Mouse (Mus musculus) NIH3T3 (cell line): ENCODE data around the gene Kcnip3.

Source experiments
- DNase-seq: peaks from one replicate; pipeline ENCODE4 v3.0.0-alpha.2; 2012; ENCODE audit warnings: low read depth

The Kcnip3 gene

DNA sequence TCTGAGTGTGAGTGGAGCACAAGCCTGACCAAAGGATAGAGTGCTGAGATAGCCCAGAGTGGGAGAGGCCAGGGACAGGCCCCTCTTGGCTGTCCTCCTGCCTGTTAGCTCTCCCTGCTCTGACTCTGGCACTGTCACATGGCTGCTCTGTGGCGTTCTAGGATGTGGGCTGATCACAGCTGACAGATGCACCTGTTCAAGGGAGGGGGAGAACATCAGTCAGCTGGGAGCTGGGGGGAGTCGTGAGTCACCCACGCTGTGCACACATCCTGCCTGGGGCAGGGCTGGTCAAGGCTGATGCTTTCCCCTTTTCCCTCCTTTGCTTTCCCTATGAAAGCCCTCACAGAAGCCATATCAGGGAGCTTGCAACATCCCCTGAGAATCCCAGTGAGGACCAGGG is 3.6 kb downstream of the Kcnip3 start:
- DNase-seq: no peak

- DNase-seq: no peak
Observed at GRCm38 (mm10) chr2:127517081-127517480, 4.8 kb downstream of the Kcnip3 start.

GRCm38 (mm10) chr2:127514380-127515124 is 7.3 kb downstream of the Kcnip3 start:
- DNase-seq: no peak

- DNase-seq: no peak
Observed at GRCm38 (mm10) chr2:127513244-127513643, 8.7 kb downstream of the Kcnip3 start.

DNA sequence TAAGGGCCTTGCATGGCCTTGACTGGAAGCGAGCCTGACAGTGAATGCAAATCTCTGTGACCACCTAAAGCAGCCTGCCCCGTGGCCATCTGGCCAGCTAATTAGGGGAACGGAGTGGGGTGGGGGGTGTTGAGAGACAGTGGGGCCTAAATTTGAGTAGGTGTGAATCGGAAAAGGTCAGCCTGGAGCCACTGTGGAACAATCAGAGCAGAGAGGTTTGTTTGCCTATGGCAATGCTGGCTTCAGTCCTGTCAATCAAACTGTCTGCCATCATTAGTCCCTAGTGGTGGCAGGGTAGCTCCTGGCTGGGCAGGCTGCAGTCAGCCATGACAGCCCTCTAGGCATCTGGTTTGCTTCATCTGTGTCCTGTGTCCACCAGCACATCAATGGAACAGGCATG is 10.5 kb downstream of the Kcnip3 start:
- no peak for DNase-seq

GRCm38 (mm10) chr2:127507967-127508660 is 13.8 kb downstream of the Kcnip3 start:
- no peak for DNase-seq

DNA sequence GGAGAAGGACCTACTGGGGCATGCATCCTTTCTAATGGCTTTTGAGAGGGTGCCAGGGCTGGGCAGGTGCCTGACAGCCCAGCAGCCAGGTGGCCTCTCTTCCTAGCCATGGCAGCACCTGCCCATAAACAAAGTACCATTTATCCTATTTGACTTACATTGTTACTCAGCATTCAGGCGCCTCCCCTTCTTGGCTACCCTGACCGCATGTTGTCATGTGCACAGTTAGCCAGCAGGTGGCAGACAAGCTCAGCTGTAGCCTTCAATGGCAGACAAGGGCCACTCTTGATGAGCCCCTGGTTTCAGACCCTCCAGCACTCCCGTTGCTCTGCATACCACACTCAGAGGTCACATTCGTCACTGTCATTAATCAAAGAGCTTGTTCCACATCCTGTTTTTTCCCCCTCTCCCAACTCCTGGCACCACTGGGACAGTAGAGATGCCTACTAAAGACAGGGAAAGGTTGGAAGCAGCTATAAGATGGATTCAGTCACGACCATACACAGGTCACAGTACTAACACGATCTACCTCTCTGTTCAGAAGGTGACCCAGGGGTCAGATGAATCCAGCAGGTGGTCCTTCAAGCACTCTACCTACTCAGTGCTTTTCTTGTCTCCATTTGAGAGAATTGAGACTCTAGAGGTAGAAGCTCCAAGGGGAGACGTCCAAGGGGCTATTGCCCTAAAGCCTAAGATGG is 14.7 kb downstream of the Kcnip3 start:
- DNase-seq: peak; percentile 87

DNA sequence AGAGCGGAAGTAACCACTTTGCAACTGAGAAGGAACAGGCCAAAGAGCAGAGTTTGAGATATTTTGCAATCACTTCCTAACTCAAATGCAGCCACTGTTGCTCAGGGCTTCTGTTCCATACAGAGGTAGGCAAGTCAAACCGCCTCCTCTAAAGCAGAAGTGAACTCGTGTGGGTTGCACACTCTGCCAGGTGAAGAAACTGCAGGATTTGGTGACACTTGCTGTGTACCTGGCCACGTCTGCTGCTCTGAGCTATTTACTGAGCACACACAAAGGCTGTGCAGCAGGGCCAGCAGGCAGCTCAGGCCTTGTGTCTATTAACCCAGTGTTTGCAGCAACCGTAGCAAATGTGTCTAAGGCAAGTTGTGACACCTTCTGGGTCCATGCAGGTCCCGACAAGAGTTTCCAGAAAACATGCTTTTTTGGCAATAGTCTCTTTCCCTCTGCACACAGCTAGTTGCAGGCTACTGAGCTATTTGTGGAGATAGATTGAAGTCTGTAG is 15.7 kb downstream of the Kcnip3 start:
- DNase-seq: no peak

GRCm38 (mm10) chr2:127505196-127505595 is 16.7 kb downstream of the Kcnip3 start:
- no peak for DNase-seq

DNA sequence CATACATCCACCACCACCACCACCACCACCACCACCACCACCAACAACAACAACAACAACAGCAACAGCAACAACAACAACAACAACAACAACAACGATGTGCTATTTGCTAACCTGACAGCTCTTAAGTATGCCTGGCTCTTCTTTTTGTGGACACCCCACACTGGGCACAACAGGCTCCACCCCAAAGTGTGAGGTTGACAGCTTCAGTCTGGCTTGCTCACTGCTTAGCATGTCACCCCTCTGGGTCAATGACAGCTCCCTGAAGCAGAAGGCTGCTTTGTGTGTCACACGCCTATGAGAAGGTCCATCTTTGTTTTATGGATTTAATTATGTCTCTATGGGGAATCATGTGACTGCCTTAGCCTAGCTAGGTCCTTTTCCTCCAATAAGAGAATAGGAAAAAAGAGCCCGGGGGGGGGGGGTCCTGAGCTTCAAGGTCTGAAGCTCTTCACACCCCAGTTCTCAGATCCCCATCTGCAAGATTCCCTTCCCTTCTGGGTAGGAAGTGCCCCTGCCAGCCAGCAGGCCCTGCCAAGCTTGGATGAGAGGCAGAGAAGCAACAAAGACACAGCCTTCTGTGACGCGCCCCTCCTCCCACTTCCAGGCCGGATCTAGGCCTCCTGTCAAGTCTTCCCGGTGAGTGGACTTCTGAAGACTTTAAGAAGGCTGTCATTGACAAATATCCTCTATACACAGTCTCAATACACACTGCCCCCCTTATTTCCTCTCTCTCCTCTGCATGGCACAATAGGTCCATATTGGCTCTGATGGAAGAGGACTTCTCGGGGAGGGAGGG is 17.9 kb downstream of the Kcnip3 start:
- DNase-seq: no peak

- DNase-seq: peak; percentile 68
Observed at GRCm38 (mm10) chr2:127501061-127501460, 20.8 kb downstream of the Kcnip3 start.

DNA sequence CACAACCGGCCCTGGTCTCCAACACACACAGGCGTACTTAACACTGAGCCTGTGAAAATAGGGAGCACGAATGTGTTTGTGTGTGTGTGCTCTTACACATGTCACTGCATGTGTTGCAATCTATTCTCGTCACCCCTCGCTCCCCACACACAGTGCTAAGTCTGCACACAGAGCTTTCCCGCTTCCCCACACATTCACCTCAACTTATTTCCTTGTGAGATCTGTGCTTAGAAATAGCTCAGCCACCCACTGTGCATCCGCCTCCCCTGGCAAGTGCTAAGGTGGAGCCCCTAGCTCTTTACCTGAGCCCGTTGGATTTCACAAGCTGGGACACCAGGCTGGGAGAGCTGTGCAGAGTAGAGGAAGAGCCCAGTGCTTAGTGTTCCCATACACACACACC is 23.1 kb downstream of the Kcnip3 start:
- no peak for DNase-seq

- no peak for DNase-seq
Observed at GRCm38 (mm10) chr2:127496321-127496720, 25.6 kb downstream of the Kcnip3 start.

- peak; percentile 27 for DNase-seq
Observed at GRCm38 (mm10) chr2:127484476-127485170, 37.3 kb downstream of the Kcnip3 start.

- no peak for DNase-seq
Observed at GRCm38 (mm10) chr2:127483001-127483400, 38.9 kb downstream of the Kcnip3 start.

DNA sequence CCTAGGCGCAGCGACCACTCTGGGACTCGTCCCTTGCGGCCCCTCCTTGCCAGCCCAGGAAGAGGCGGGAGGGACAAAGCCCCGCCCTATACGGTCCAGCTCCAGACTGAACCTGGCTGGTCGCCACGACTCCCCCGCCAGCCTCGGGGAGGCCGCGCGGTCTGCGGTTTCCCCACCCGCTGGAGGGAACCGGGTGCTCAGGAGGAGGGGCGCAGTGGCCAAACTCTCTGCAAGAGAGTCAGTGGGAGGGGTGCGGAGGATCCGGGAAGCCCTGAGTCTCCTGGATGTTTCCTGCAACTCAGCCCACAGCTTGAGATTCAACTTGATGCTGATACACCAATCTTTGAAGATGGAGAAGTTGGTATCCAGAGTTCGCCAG is 39.4 kb downstream of the Kcnip3 start:
- DNase-seq: peak; percentile 58

DNA sequence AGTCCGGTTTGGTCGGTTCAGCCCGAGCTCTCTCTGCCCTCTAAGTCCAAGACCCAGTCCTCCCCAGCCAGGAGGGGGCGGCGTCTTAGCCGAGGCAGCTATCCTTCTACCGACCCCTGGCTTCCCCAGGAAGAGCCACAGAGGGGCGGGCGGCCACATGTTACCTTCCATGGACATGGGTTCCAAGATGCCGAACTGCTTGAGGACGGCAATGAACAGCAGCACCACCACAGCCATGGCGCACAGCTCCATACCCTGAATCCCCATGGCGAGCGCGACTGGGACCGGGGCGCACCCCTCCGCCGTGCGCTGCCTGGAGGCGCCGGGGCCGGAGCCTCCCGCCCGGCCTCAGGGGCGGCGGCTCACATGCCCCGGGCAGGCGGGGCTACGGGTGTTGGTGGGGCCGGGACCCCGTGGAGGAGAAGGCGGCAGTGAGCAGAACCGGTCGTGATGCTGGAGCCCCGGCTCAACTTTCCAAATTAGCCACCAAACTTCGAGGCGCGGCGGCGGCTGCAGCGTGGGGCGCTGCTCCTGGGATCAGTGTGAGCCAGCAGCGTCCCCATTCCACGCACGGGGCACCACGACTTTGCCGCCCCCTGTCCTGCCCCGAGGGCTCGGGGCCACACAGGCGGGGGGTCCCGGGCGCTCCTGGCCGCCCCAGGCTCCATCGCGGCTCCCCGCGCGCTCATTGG is 39.9 kb downstream of the Kcnip3 start:
- no peak for DNase-seq

DNA sequence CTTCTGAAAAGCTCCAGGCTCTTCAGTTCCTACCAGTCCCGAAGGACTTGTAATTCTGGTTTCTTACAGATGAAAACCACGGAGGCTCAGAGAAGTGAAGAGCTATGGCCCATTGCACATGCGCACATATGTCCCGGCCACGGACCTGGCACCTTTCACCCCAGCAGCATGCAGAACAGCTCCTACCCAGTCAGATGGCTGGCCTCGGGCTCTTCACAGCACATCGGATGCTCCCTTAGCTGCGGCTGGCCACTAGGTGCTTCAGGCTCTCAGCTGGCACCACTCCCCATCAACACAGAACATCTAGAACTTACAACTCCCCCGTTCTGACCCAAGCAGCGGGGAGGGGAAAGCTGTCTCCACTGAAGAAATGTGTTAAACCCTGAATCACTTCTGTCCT is 42.1 kb downstream of the Kcnip3 start:
- no peak for DNase-seq

DNA sequence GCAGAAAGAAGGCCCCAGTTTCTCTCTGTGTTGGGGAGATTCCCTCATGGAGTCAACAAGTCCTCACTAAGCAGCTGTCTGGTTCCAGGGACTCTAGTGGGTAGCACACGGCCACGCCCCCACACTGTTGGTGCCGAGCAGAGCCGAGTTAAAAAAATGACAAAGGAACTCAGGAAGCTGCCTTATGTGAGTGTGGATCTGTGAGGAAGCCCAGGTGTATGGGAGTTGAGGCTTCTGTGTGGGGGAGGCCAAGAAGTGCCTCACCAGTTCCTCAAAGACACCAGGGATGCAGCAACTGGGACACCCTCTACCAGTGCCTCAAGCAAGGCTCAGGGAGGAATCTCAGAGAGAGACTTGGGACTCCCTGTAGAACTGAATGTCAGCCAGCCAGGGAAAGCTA is 42.7 kb downstream of the Kcnip3 start:
- DNase-seq: no peak

DNA sequence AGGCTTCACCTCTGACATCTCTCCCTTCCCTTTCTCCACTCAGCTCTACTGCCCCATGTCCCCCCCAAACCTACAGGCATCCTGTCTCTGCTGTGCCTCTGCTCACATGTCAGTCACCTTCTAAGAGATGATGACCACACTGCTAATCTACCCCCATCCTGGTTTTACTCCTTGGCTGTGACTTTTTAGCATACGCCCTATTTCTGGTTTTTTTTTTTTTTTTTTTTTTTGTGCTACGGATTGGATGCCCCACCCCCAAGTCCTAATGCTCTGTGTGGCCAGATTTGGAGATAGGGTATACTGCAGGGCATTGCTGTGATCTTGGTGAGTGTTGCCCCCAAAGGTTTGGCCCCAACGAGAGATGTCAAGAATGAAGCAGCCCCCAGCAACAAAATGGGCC is 49.6 kb downstream of the Kcnip3 start:
- DNase-seq: no peak

DNA sequence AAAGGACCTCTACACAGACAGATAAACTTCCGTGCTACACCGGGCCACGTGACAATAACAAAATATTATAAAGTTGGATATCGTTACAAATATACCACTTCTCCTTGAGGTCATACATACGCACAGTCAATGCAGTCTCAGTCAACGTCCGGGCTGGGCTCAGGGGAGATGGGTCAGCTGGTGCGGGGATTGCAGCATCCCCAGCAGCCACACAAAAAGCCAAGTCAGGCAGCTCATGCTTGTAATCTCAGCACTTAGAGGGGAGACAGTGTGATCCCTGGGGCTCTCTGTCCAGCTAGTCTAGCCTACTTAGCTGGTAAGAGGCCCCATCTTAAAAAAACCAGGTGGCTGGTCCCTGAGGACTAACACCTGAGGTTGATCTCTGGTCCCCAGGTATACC is 50.6 kb downstream of the Kcnip3 start:
- no peak for DNase-seq
